10 mouse cellular contexts compared by ENCODE assay signal in genomic region chr12:84862136-84862910, GRCm38 (mm10). TPM values are rescaled to one million over a fixed set of nuclear protein-coding genes. Genes with fewer than 3 reads are reported as not detected.
DNase-seq lines count a peak whose midpoint lies in the region; TF ChIP-seq lines count a peak whose summit lies in the region.
"Had no signal": no experiment of that assay in that cellular context is flagged by ENCODE, and none has a peak within 500 bp of the region (broad histone marks: within the 10 kb centered on the region; RNA-seq: fewer than 3 reads in every experiment).

No protein-coding gene starts in this region.

- no peak overlapping the region for H3K27ac ChIP-seq in heart, embryonic 10.5 days
- H3K27ac ChIP-seq in ES-E14 (ENCODE audit: insufficient read depth, low read depth, low read length, poor library complexity, severe bottlenecking): no peak overlapping the region
- H3K27ac ChIP-seq: liver, embryonic 15.5 days had no signal

- H3K9me3 ChIP-seq in heart, embryonic 10.5 days: no peaks in the 10 kb centered on the region
- H3K9me3 ChIP-seq in ES-E14 (ENCODE audit: control insufficient read depth, insufficient read depth, low read depth, low read length): no peaks in the 10 kb centered on the region
- H3K9me3 ChIP-seq: liver, embryonic 15.5 days had no signal

- intact Hi-C loops in heart, postnatal 14 days (cut with DNase I): no loop called here

- H3K4me3 ChIP-seq in heart, embryonic 10.5 days: no peak overlapping the region
- no peak overlapping the region for H3K4me3 ChIP-seq in ES-E14 (ENCODE audit: insufficient read depth in 1 of 2, low read depth in 1 of 2, low read length in 2 of 2, poor library complexity in 1 of 2, severe bottlenecking in 1 of 2)
- H3K4me3 ChIP-seq: liver, embryonic 15.5 days had no signal

- 80% methylated on average over 14 of the region's 14 CpGs for WGBS in heart, embryonic 10.5 days

- peaks cover 11% of the 10 kb centered on the region; the same call in 1 of the 2 replicates for H3K27me3 ChIP-seq in heart, embryonic 10.5 days (ENCODE audit: insufficient read depth, poor library complexity, severe bottlenecking)

- in situ Hi-C loops in ES-E14 (cut with MboI; ENCODE audit: low sequenced_read_pairs in 2 of 2, unreplicated experiment in 2 of 2): no loop called here

- peak; percentile 53 to 79 for DNase-seq in heart, adult 18-20 months
- no peak for DNase-seq in heart, embryonic 10.5 days (ENCODE audit: low spot score)
- DNase-seq in ES-E14 (ENCODE audit: low read depth, low spot score): no peak
- DNase-seq in cerebellum, postnatal 10 days: peak; percentile 79 to 83
- DNase-seq in heart, postnatal 14 days: peak; percentile 60 to 70
- DNase-seq in thymus, postnatal 4 days: no peak
- no peak for DNase-seq in c-Kit-positive CD71-positive TER-119-positive erythroid progenitor cells, embryonic 14.5 days (ENCODE audit: low spot score)
- DNase-seq in thymus, adult 18-20 months: no peak

- H3K9ac ChIP-seq in ES-E14 (ENCODE audit: insufficient read depth, low read depth, low read length, poor library complexity, severe bottlenecking): peak overlapping the region; percentile 36; the same call in 1 of the 2 replicates
- H3K9ac ChIP-seq: liver, embryonic 15.5 days had no signal

- H3K36me3 ChIP-seq in heart, embryonic 10.5 days: no peaks in the 10 kb centered on the region
- H3K36me3 ChIP-seq in ES-E14 (ENCODE audit: control insufficient read depth, insufficient read depth, low read length, poor library complexity, severe bottlenecking): no peaks in the 10 kb centered on the region
- H3K36me3 ChIP-seq: liver, embryonic 15.5 days had no signal

- peaks cover 11% of the 10 kb centered on the region for H3K4me1 ChIP-seq in heart, embryonic 10.5 days
- peaks cover 4 to 12% of the 10 kb centered on the region in 2 experiments; a peak in 3 of 4 replicates for H3K4me1 ChIP-seq in ES-E14 (ENCODE audit: control insufficient read depth in 2 of 2, insufficient read depth in 2 of 2, low read length in 2 of 2, poor library complexity in 1 of 2)

TF ChIP-seq in ES-E14, 5 proteins besides CTCF, POLR2A, EP300 and RAD21:
- TF ChIP-seq CHD2 (IDR thresholded peaks at IDR 0.05; ENCODE audit: low read depth, low read length) (no peak), ZNF384 (IDR thresholded peaks at IDR 0.05; ENCODE audit: low read depth, low read length) (no peak), MAFK (IDR thresholded peaks at IDR 0.05; ENCODE audit: insufficient read depth, low read depth, low read length) (no peak), ZC3H11A (IDR thresholded peaks at IDR 0.05; ENCODE audit: borderline replicate concordance, low read depth, low read length) (no peak), HCFC1 (IDR thresholded peaks at IDR 0.05; ENCODE audit: borderline replicate concordance, insufficient read depth, low read length) (no peak)

RNA-seq across cellular contexts. Expression of gene Ltbp2, which starts 14.0 kb away (rescaled TPM):
- 1 to 10 TPM; 1.3 to 3.0 TPM for total RNA-seq in heart, adult 18-20 months (2021)
- 0.23 and 0.26 TPM in 2 replicates for polyA plus RNA-seq in heart, embryonic 10.5 days (2016; fragmentation: Nextera tagmentation; extraction: Ambion mirVana)
- 1.8 and 2.7 TPM in 2 replicates for total RNA-seq in ES-E14 (2012; rRNA removed)
- 1 to 10 TPM; 1.2 to 2.3 TPM for total RNA-seq in heart, postnatal 14 days (2021)
- polyA plus RNA-seq: inflammation-experienced regulatory T-cells, adult 6 months had no signal

Comparison
In these comparisons a context has a peak if more than half of its experiments do, and no peak if none do; other contexts are left out.
1. DNase-seq: peak in heart, adult 18-20 months (2 of 2), cerebellum, postnatal 10 days (2 of 2) and heart, postnatal 14 days (2 of 2); none in heart, embryonic 10.5 days (single experiment), ES-E14 (single experiment), thymus, postnatal 4 days (single experiment), c-Kit-positive CD71-positive TER-119-positive erythroid progenitor cells, embryonic 14.5 days (single experiment) and thymus, adult 18-20 months (0 of 2).